Comparison of ENCODE assay signal across 9 mouse cellular contexts in genomic region chr4:134087412-134087811, GRCm38 (mm10). TPM values are rescaled to one million over a fixed set of nuclear protein-coding genes. Genes with fewer than 3 reads are reported as not detected.
DNase-seq lines count a peak whose midpoint lies in the region; ATAC-seq and TF ChIP-seq lines count a peak whose summit lies in the region.
"Had no signal": no experiment of that assay in that cellular context is flagged by ENCODE, and none has a peak within 500 bp of the region (broad histone marks: within the 10 kb centered on the region; RNA-seq: fewer than 3 reads in every experiment).

No protein-coding gene starts in this region.

- no peak overlapping the region for H3K4me3 ChIP-seq in heart, embryonic 12.5 days
- H3K4me3 ChIP-seq in embryonic facial prominence, embryonic 11.5 days (ENCODE audit: low read depth, low read length), result no peak overlapping the region
- no peak overlapping the region for H3K4me3 ChIP-seq in intestine, postnatal 0 days (ENCODE audit: low read depth, low read length)
- no peak overlapping the region for H3K4me3 ChIP-seq in lung, embryonic 16.5 days (ENCODE audit: low read length)
- H3K4me3 ChIP-seq: neural tube, embryonic 12.5 days had no signal

- H3K27me3 ChIP-seq in heart, embryonic 12.5 days (replicated peaks), result 0 out of 2 replicates have a peak, but pooled peaks cover 9% of the 10 kb centered on the region
- no peaks in the 10 kb centered on the region for H3K27me3 ChIP-seq in embryonic facial prominence, embryonic 11.5 days (ENCODE audit: control insufficient read depth, insufficient read depth, low read length)
- no peaks in the 10 kb centered on the region for H3K27me3 ChIP-seq in intestine, postnatal 0 days (replicated peaks; ENCODE audit: control insufficient read depth, insufficient read depth, low read length)
- no peaks in the 10 kb centered on the region for H3K27me3 ChIP-seq in lung, embryonic 16.5 days (ENCODE audit: control insufficient read depth, insufficient read depth, low read depth, low read length)
- H3K27me3 ChIP-seq: neural tube, embryonic 12.5 days had no signal

- H3K9me3 ChIP-seq in heart, embryonic 12.5 days (replicated peaks), result 0 out of 2 replicates have a peak, but pooled peaks cover 2% of the 10 kb centered on the region
- H3K9me3 ChIP-seq in embryonic facial prominence, embryonic 11.5 days (replicated peaks; ENCODE audit: control insufficient read depth, low read length), result no peaks in the 10 kb centered on the region
- no peaks in the 10 kb centered on the region for H3K9me3 ChIP-seq in intestine, postnatal 0 days (ENCODE audit: control insufficient read depth)
- H3K9me3 ChIP-seq in lung, embryonic 16.5 days (ENCODE audit: control insufficient read depth, low read length), result no peaks in the 10 kb centered on the region
- H3K9me3 ChIP-seq: neural tube, embryonic 12.5 days had no signal

- 33% methylated on average over 7 of the region's 7 CpGs for WGBS in heart, embryonic 12.5 days
- 28% methylated on average over 7 of the region's 7 CpGs for WGBS in embryonic facial prominence, embryonic 11.5 days
- 25% methylated on average over 7 of the region's 7 CpGs for WGBS in intestine, postnatal 0 days
- WGBS in lung, embryonic 16.5 days, result 31% methylated on average over 7 of the region's 7 CpGs

- peak; percentile 91 for TF ChIP-seq CTCF in intestine, postnatal 0 days (IDR thresholded peaks at IDR 0.05; ENCODE audit: low read depth)

- no peak overlapping the region for H3K9ac ChIP-seq in heart, embryonic 12.5 days
- H3K9ac ChIP-seq in embryonic facial prominence, embryonic 11.5 days (replicated peaks; ENCODE audit: low read length), result no peak overlapping the region
- no peak overlapping the region for H3K9ac ChIP-seq in intestine, postnatal 0 days (ENCODE audit: low read depth, low read length)
- H3K9ac ChIP-seq in lung, embryonic 16.5 days (ENCODE audit: low read length), result no peak overlapping the region
- H3K9ac ChIP-seq: neural tube, embryonic 12.5 days had no signal

- no peak overlapping the region for H3K4me2 ChIP-seq in heart, embryonic 12.5 days
- no peak overlapping the region for H3K4me2 ChIP-seq in embryonic facial prominence, embryonic 11.5 days (ENCODE audit: low read depth, low read length)
- H3K4me2 ChIP-seq in intestine, postnatal 0 days (replicated peaks; ENCODE audit: low read depth), result no peak overlapping the region
- no peak overlapping the region for H3K4me2 ChIP-seq in lung, embryonic 16.5 days (ENCODE audit: low read depth, low read length)
- H3K4me2 ChIP-seq: neural tube, embryonic 12.5 days had no signal

- DNase-seq in heart, adult 8-10 months (ENCODE audit: low spot score), result no peak
- DNase-seq in ZHBTc4 (ENCODE audit: low read depth, low spot score), result peak; percentile 72
- peak; percentile 71 for DNase-seq in embryonic facial prominence, embryonic 11.5 days (ENCODE audit: low spot score)
- DNase-seq in retina, embryonic 14.5 days (ENCODE audit: low spot score), result peak; percentile 78
- no peak for DNase-seq in layer of hippocampus, postnatal 10 days (ENCODE audit: low spot score in 2 of 2)

- no peaks in the 10 kb centered on the region for H3K36me3 ChIP-seq in heart, embryonic 12.5 days
- no peaks in the 10 kb centered on the region for H3K36me3 ChIP-seq in embryonic facial prominence, embryonic 11.5 days (replicated peaks; ENCODE audit: control insufficient read depth, insufficient read depth, low read depth, low read length)
- peaks cover 29% of the 10 kb centered on the region for H3K36me3 ChIP-seq in intestine, postnatal 0 days (ENCODE audit: control insufficient read depth, insufficient read depth)
- H3K36me3 ChIP-seq in lung, embryonic 16.5 days (ENCODE audit: control insufficient read depth, insufficient read depth, low read length), result no peaks in the 10 kb centered on the region
- H3K36me3 ChIP-seq: neural tube, embryonic 12.5 days had no signal

- peaks cover 1% of the 10 kb centered on the region; the same call in 1 of the 2 replicates for H3K4me1 ChIP-seq in heart, embryonic 12.5 days (replicated peaks)
- H3K4me1 ChIP-seq in embryonic facial prominence, embryonic 11.5 days (ENCODE audit: control insufficient read depth, insufficient read depth, low read length), result no peaks in the 10 kb centered on the region
- no peaks in the 10 kb centered on the region for H3K4me1 ChIP-seq in intestine, postnatal 0 days (replicated peaks; ENCODE audit: control insufficient read depth, insufficient read depth, low read length)
- H3K4me1 ChIP-seq in lung, embryonic 16.5 days (replicated peaks; ENCODE audit: control insufficient read depth, insufficient read depth, low read length), result no peaks in the 10 kb centered on the region

- ATAC-seq in heart, embryonic 12.5 days (ENCODE audit: insufficient number of reproducible peaks, low FRiP score), result peak; percentile 55; the same call in 1 of the 2 replicates
- peak; percentile 39; the same call in 1 of the 2 replicates for ATAC-seq in embryonic facial prominence, embryonic 11.5 days (replicated peaks; ENCODE audit: insufficient number of reproducible peaks, low FRiP score, low TSS enrichment, low read depth)
- peak; percentile 47; the same call in 1 of the 2 replicates for ATAC-seq in intestine, postnatal 0 days
- peak; percentile 60; the same call in 1 of the 2 replicates for ATAC-seq in lung, embryonic 16.5 days (ENCODE audit: low read depth)

- H3K27ac ChIP-seq in heart, embryonic 12.5 days (ENCODE audit: poor library complexity, severe bottlenecking), result no peak overlapping the region
- no peak overlapping the region for H3K27ac ChIP-seq in embryonic facial prominence, embryonic 11.5 days (replicated peaks; ENCODE audit: low read depth, low read length)
- H3K27ac ChIP-seq in intestine, postnatal 0 days (ENCODE audit: low read depth, low read length), result no peak overlapping the region
- H3K27ac ChIP-seq in lung, embryonic 16.5 days (ENCODE audit: low read length), result no peak overlapping the region
- H3K27ac ChIP-seq: neural tube, embryonic 12.5 days had no signal

RNA-seq across cellular contexts. Expression of gene Cd52, which starts 7.5 kb away (rescaled TPM):
- 4.3 and 5.7 TPM in 2 replicates for polyA plus RNA-seq in heart, embryonic 12.5 days (2016; fragmentation: Nextera tagmentation; extraction: Ambion mirVana)
- total RNA-seq in heart, adult 8-10 months (2022), result 1 to 10 TPM; 1.6 to 4.8 (median 2.7) TPM
- polyA plus RNA-seq in embryonic facial prominence, embryonic 11.5 days (2014; fragmentation: Nextera tagmentation; extraction: Ambion mirVana), result 5.2 and 5.4 TPM in 2 replicates
- polyA plus RNA-seq in intestine, postnatal 0 days (2015; fragmentation: Nextera tagmentation; extraction: Ambion mirVana), result 28.7 and 31.2 TPM in 2 replicates
- 23.8 and 24.7 TPM in 2 replicates for polyA plus RNA-seq in lung, embryonic 16.5 days (2015; fragmentation: Nextera tagmentation; extraction: Ambion mirVana)
- 1 to 10 TPM; 1.2 to 2.4 TPM for total RNA-seq in layer of hippocampus, postnatal 10 days (2021)

RNA-seq across cellular contexts. Expression of gene Ubxn11, which starts 15.0 kb away (rescaled TPM):
- polyA plus RNA-seq in heart, embryonic 12.5 days (2016; fragmentation: Nextera tagmentation; extraction: Ambion mirVana), result 2.2 and 2.7 TPM in 2 replicates
- total RNA-seq in heart, adult 8-10 months (2022), result 1 to 10 TPM; 1.5 to 3.5 (median 2.5) TPM
- polyA plus RNA-seq in embryonic facial prominence, embryonic 11.5 days (2014; fragmentation: Nextera tagmentation; extraction: Ambion mirVana), result 5.7 and 6.0 TPM in 2 replicates
- 0.88 and 1.5 TPM in 2 replicates for polyA plus RNA-seq in intestine, postnatal 0 days (2015; fragmentation: Nextera tagmentation; extraction: Ambion mirVana)
- 14.9 and 16.6 TPM in 2 replicates for polyA plus RNA-seq in lung, embryonic 16.5 days (2015; fragmentation: Nextera tagmentation; extraction: Ambion mirVana)
- 10 to 100 TPM; 19.5 to 23.2 TPM for total RNA-seq in layer of hippocampus, postnatal 10 days (2021)

RNA-seq across cellular contexts. Expression of gene Crybg2, which starts 26.8 kb away (rescaled TPM):
- polyA plus RNA-seq in heart, embryonic 12.5 days (2016; fragmentation: Nextera tagmentation; extraction: Ambion mirVana), result 0.41 and 0.51 TPM in 2 replicates
- under 1 TPM in 1 of 4 experiments, not detected in 3; 0.50 TPM for total RNA-seq in heart, adult 8-10 months (2022)
- polyA plus RNA-seq in embryonic facial prominence, embryonic 11.5 days (2014; fragmentation: Nextera tagmentation; extraction: Ambion mirVana), result 1.8 and 3.6 TPM in 2 replicates
- polyA plus RNA-seq in intestine, postnatal 0 days (2015; fragmentation: Nextera tagmentation; extraction: Ambion mirVana), result 17.9 and 22.5 TPM in 2 replicates
- 4.2 and 7.0 TPM in 2 replicates for polyA plus RNA-seq in lung, embryonic 16.5 days (2015; fragmentation: Nextera tagmentation; extraction: Ambion mirVana)
- 1 to 10 TPM; 2.1 to 2.7 TPM for total RNA-seq in layer of hippocampus, postnatal 10 days (2021)

RNA-seq across cellular contexts. Expression of gene Zfp683, which starts 33.8 kb away (rescaled TPM):
- not detected in 2 replicates for polyA plus RNA-seq in heart, embryonic 12.5 days (2016; fragmentation: Nextera tagmentation; extraction: Ambion mirVana)
- total RNA-seq in heart, adult 8-10 months (2022), result not detected
- not detected in 2 replicates for polyA plus RNA-seq in embryonic facial prominence, embryonic 11.5 days (2014; fragmentation: Nextera tagmentation; extraction: Ambion mirVana)
- polyA plus RNA-seq in intestine, postnatal 0 days (2015; fragmentation: Nextera tagmentation; extraction: Ambion mirVana), result not detected in 2 replicates
- not detected in 2 replicates for polyA plus RNA-seq in lung, embryonic 16.5 days (2015; fragmentation: Nextera tagmentation; extraction: Ambion mirVana)
- not detected for total RNA-seq in layer of hippocampus, postnatal 10 days (2021)
- polyA plus RNA-seq: neural tube, embryonic 12.5 days had no signal

RNA-seq across cellular contexts. Expression of gene Sh3bgrl3, which starts 41.2 kb away (rescaled TPM):
- polyA plus RNA-seq in heart, embryonic 12.5 days (2016; fragmentation: Nextera tagmentation; extraction: Ambion mirVana), result 179 and 190 TPM in 2 replicates
- total RNA-seq in heart, adult 8-10 months (2022), result 10 to 100 TPM; 31.3 to 41.3 (median 35.0) TPM
- 316 TPM in 2 replicates for polyA plus RNA-seq in embryonic facial prominence, embryonic 11.5 days (2014; fragmentation: Nextera tagmentation; extraction: Ambion mirVana)
- polyA plus RNA-seq in intestine, postnatal 0 days (2015; fragmentation: Nextera tagmentation; extraction: Ambion mirVana), result 503 and 522 TPM in 2 replicates
- 466 and 467 TPM in 2 replicates for polyA plus RNA-seq in lung, embryonic 16.5 days (2015; fragmentation: Nextera tagmentation; extraction: Ambion mirVana)
- 100 to 1,000 TPM; 292 to 301 TPM for total RNA-seq in layer of hippocampus, postnatal 10 days (2021)

Comparison
In these comparisons a context has a peak if more than half of its experiments do, and no peak if none do; other contexts are left out.
1. DNase-seq: peak in ZHBTc4 (single experiment), embryonic facial prominence, embryonic 11.5 days (single experiment) and retina, embryonic 14.5 days (single experiment); none in heart, adult 8-10 months (single experiment) and layer of hippocampus, postnatal 10 days (0 of 2).
2. Peak in every context shown above with its lines, with median percentiles within 50 percentile points of each other: ATAC-seq.